In the genomic region with DNA sequence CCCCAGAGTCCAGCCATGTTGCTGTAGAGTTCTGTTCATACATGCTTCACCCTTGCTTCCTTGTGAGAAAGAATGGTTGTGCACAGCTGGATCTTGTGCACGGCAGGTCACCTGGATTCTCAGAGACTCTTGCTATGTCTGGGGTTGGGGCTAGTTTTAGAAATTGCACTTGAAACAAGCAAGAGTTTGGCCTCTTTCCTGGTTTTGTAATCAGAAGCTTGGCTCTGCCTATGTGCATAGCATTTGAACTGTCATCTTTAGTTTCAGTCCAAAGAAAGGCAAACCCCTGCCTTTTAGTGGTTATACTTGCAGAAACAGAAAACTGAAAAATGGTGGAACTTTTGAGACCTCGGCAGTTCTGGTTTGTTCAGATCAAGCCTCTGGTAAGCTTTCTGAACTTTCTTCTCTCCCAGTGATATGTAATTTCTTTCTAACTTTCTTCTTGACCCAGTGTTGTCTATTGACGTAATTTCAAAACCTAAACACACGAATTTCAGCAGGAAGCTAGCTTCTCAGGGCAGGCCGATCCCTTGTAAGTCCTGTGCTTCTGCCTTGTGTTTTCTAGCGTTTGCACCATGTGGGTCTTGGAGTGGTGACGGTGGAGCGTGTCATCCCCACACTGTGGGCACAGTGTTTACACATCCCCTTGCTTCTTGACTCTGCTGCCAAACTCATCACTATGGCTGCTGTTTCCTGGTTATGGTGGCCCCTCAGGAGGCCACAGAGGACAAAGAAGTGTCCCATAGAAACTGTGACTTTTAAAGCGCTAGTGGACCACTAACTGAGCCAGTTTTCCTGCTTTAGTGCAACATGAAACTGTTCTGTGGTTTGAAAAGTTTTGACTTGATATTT, we compare ENCODE assay signal across 24 mouse cellular contexts. TPM values are rescaled to one million over a fixed set of nuclear protein-coding genes. Genes with fewer than 3 reads are reported as not detected.
DNase-seq lines count a peak whose midpoint lies in the region; ATAC-seq and TF ChIP-seq lines count a peak whose summit lies in the region.
"Had no signal": no experiment of that assay in that cellular context is flagged by ENCODE, and none has a peak within 500 bp of the region (broad histone marks: within the 10 kb centered on the region; RNA-seq: fewer than 3 reads in every experiment).

No protein-coding gene starts in this region.

- peak; percentile 48; the same call in 1 of the 2 replicates for ATAC-seq in hindbrain, embryonic 15.5 days (ENCODE audit: low FRiP score, low read depth)
- ATAC-seq in hindbrain, embryonic 13.5 days (ENCODE audit: low FRiP score) = no peak
- ATAC-seq in lung, postnatal 0 days = no peak
- no peak for ATAC-seq in embryonic facial prominence, embryonic 15.5 days (ENCODE audit: insufficient number of reproducible peaks, low FRiP score, low TSS enrichment, low read depth)
- ATAC-seq in erythroblast, adult 5-6 weeks (replicated peaks; ENCODE audit: low FRiP score, poor library complexity, severe bottlenecking) = no peak
- ATAC-seq in stomach, postnatal 0 days (ENCODE audit: low FRiP score, low TSS enrichment) = no peak
- ATAC-seq: forebrain, embryonic 16.5 days; liver, postnatal 0 days; midbrain, embryonic 16.5 days had no signal

- no peak overlapping the region for H3K27ac ChIP-seq in hindbrain, embryonic 15.5 days (replicated peaks)
- H3K27ac ChIP-seq in hindbrain, embryonic 13.5 days = no peak overlapping the region
- H3K27ac ChIP-seq in lung, postnatal 0 days (ENCODE audit: low read length) = no peak overlapping the region
- peak overlapping the region; percentile 63 for H3K27ac ChIP-seq in embryonic facial prominence, embryonic 15.5 days (replicated peaks)
- no peak overlapping the region for H3K27ac ChIP-seq in stomach, postnatal 0 days (replicated peaks)
- H3K27ac ChIP-seq: embryonic facial prominence, embryonic 12.5 days; kidney, postnatal 0 days; limb, embryonic 10.5 days had no signal

- no peak overlapping the region for H3K9ac ChIP-seq in hindbrain, embryonic 15.5 days
- no peak overlapping the region for H3K9ac ChIP-seq in hindbrain, embryonic 13.5 days
- no peak overlapping the region for H3K9ac ChIP-seq in lung, postnatal 0 days (replicated peaks; ENCODE audit: low read depth)
- no peak overlapping the region for H3K9ac ChIP-seq in embryonic facial prominence, embryonic 15.5 days
- H3K9ac ChIP-seq in stomach, postnatal 0 days (ENCODE audit: low read length) = no peak overlapping the region
- H3K9ac ChIP-seq: embryonic facial prominence, embryonic 12.5 days; liver, postnatal 0 days had no signal

- no peak overlapping the region for H3K4me2 ChIP-seq in hindbrain, embryonic 15.5 days
- no peak overlapping the region for H3K4me2 ChIP-seq in hindbrain, embryonic 13.5 days
- H3K4me2 ChIP-seq in lung, postnatal 0 days (replicated peaks; ENCODE audit: low read depth, low read length) = no peak overlapping the region
- no peak overlapping the region for H3K4me2 ChIP-seq in embryonic facial prominence, embryonic 15.5 days (replicated peaks)
- no peak overlapping the region for H3K4me2 ChIP-seq in stomach, postnatal 0 days (replicated peaks; ENCODE audit: low read depth)
- H3K4me2 ChIP-seq: embryonic facial prominence, embryonic 12.5 days; liver, embryonic 11.5 days had no signal

- no peaks in the 10 kb centered on the region for H3K9me3 ChIP-seq in hindbrain, embryonic 15.5 days
- no peaks in the 10 kb centered on the region for H3K9me3 ChIP-seq in hindbrain, embryonic 13.5 days
- H3K9me3 ChIP-seq in lung, postnatal 0 days (ENCODE audit: low read length) = no peaks in the 10 kb centered on the region
- H3K9me3 ChIP-seq in embryonic facial prominence, embryonic 15.5 days (replicated peaks) = no peaks in the 10 kb centered on the region
- H3K9me3 ChIP-seq in stomach, postnatal 0 days (ENCODE audit: control insufficient read depth, low read length) = no peaks in the 10 kb centered on the region
- H3K9me3 ChIP-seq: embryonic facial prominence, embryonic 12.5 days; limb, embryonic 10.5 days; megakaryocyte, embryonic 14.5 days had no signal

- H3K27me3 ChIP-seq in hindbrain, embryonic 15.5 days = no peaks in the 10 kb centered on the region
- no peaks in the 10 kb centered on the region for H3K27me3 ChIP-seq in hindbrain, embryonic 13.5 days
- H3K27me3 ChIP-seq in lung, postnatal 0 days (replicated peaks; ENCODE audit: insufficient read depth, low read length) = no peaks in the 10 kb centered on the region
- no peaks in the 10 kb centered on the region for H3K27me3 ChIP-seq in embryonic facial prominence, embryonic 15.5 days
- no peaks in the 10 kb centered on the region for H3K27me3 ChIP-seq in stomach, postnatal 0 days (ENCODE audit: control insufficient read depth, insufficient read depth, low read length)
- H3K27me3 ChIP-seq: embryonic facial prominence, embryonic 12.5 days had no signal

- TF ChIP-seq EP300 in lung, postnatal 0 days (IDR thresholded peaks at IDR 0.05) = no peak
- no peak for TF ChIP-seq EP300 in stomach, postnatal 0 days (optimal IDR thresholded peaks at IDR 0.05)

- WGBS in hindbrain, embryonic 15.5 days = 77% methylated on average over 9 of the region's 9 CpGs
- 87% methylated on average over 9 of the region's 9 CpGs for WGBS in hindbrain, embryonic 13.5 days
- 56% methylated on average over 9 of the region's 9 CpGs for WGBS in lung, postnatal 0 days
- WGBS in embryonic facial prominence, embryonic 15.5 days = 69% methylated on average over 9 of the region's 9 CpGs
- 71% methylated on average over 9 of the region's 9 CpGs for WGBS in stomach, postnatal 0 days

- peak; percentile 27 for DNase-seq in lung, postnatal 0 days (ENCODE audit: low spot score)
- DNase-seq in lung, postnatal 4 days = no peak
- DNase-seq in NIH3T3 (ENCODE audit: low read depth) = peak; percentile 47
- DNase-seq in stomach, postnatal 0 days (ENCODE audit: low spot score) = no peak
- DNase-seq: adrenal gland, postnatal 25 days; cerebellum, adult 11 months; cerebellum, postnatal 10 days; heart, postnatal 4 days; kidney, adult 2 months; layer of hippocampus, adult 9-11 months; liver, postnatal 0 days; thymus, adult 18-20 months had no signal

- TF ChIP-seq CTCF in lung, postnatal 0 days (IDR thresholded peaks at IDR 0.05) = no peak
- no peak for TF ChIP-seq CTCF in stomach, postnatal 0 days (IDR thresholded peaks at IDR 0.05; ENCODE audit: low read depth)

- no peaks in the 10 kb centered on the region for H3K4me1 ChIP-seq in hindbrain, embryonic 15.5 days (replicated peaks)
- H3K4me1 ChIP-seq in hindbrain, embryonic 13.5 days (replicated peaks) = no peaks in the 10 kb centered on the region
- no peaks in the 10 kb centered on the region for H3K4me1 ChIP-seq in lung, postnatal 0 days (ENCODE audit: insufficient read depth, low read depth, low read length)
- H3K4me1 ChIP-seq in embryonic facial prominence, embryonic 15.5 days = peaks cover 5% of the 10 kb centered on the region; the same call in 1 of the 2 replicates
- H3K4me1 ChIP-seq in stomach, postnatal 0 days (replicated peaks; ENCODE audit: control insufficient read depth, insufficient read depth) = no peaks in the 10 kb centered on the region
- H3K4me1 ChIP-seq: embryonic facial prominence, embryonic 12.5 days; megakaryocyte, embryonic 14.5 days had no signal

- H3K4me3 ChIP-seq in hindbrain, embryonic 15.5 days = no peak overlapping the region
- no peak overlapping the region for H3K4me3 ChIP-seq in hindbrain, embryonic 13.5 days
- no peak overlapping the region for H3K4me3 ChIP-seq in lung, postnatal 0 days (ENCODE audit: low read depth, low read length)
- H3K4me3 ChIP-seq in embryonic facial prominence, embryonic 15.5 days (replicated peaks) = no peak overlapping the region
- no peak overlapping the region for H3K4me3 ChIP-seq in stomach, postnatal 0 days (ENCODE audit: low read depth, low read length)
- H3K4me3 ChIP-seq: embryonic facial prominence, embryonic 12.5 days; limb, embryonic 10.5 days; megakaryocyte, embryonic 14.5 days had no signal

- 0 out of 2 replicates have a peak, but pooled peaks cover 4% of the 10 kb centered on the region for H3K36me3 ChIP-seq in hindbrain, embryonic 15.5 days
- 0 out of 2 replicates have a peak, but pooled peaks cover 4% of the 10 kb centered on the region for H3K36me3 ChIP-seq in hindbrain, embryonic 13.5 days
- no peaks in the 10 kb centered on the region for H3K36me3 ChIP-seq in lung, postnatal 0 days (ENCODE audit: insufficient read depth, low read length)
- no peaks in the 10 kb centered on the region for H3K36me3 ChIP-seq in embryonic facial prominence, embryonic 15.5 days
- no peaks in the 10 kb centered on the region for H3K36me3 ChIP-seq in stomach, postnatal 0 days (ENCODE audit: control insufficient read depth, insufficient read depth, low read length)
- H3K36me3 ChIP-seq: embryonic facial prominence, embryonic 12.5 days; limb, embryonic 10.5 days had no signal

RNA-seq across cellular contexts. Expression of a gene that starts 31.9 kb away (rescaled TPM):
- 30.4 and 32.1 TPM in 2 replicates for polyA plus RNA-seq in hindbrain, embryonic 15.5 days (2015; fragmentation: Nextera tagmentation; extraction: Ambion mirVana)
- polyA plus RNA-seq in hindbrain, embryonic 13.5 days (2015; fragmentation: Nextera tagmentation; extraction: Ambion mirVana) = 19.6 and 21.7 TPM in 2 replicates
- polyA plus RNA-seq in lung, postnatal 0 days (2015; fragmentation: Nextera tagmentation; extraction: Ambion mirVana) = 26.8 and 30.4 TPM in 2 replicates
- polyA plus RNA-seq in embryonic facial prominence, embryonic 15.5 days (2015; fragmentation: Nextera tagmentation; extraction: Ambion mirVana) = 42.7 and 45.0 TPM in 2 replicates
- 2.1 and 10.0 TPM in 2 replicates for total RNA-seq in erythroblast, adult 5-6 weeks (2015; ENCODE audit: low replicate concordance)
- total RNA-seq in erythroblast, adult 5-6 weeks (2017; ENCODE audit: low replicate concordance) = 1.1 and 4.5 TPM in 2 replicates
- polyA plus RNA-seq in stomach, postnatal 0 days (2015; fragmentation: Nextera tagmentation; extraction: Ambion mirVana) = 49.2 and 51.4 TPM in 2 replicates

RNA-seq across cellular contexts. Expression of a gene that starts 57.4 kb away (rescaled TPM):
- polyA plus RNA-seq in hindbrain, embryonic 15.5 days (2015; fragmentation: Nextera tagmentation; extraction: Ambion mirVana) = 0.03 and 0.04 TPM in 2 replicates
- polyA plus RNA-seq in hindbrain, embryonic 13.5 days (2015; fragmentation: Nextera tagmentation; extraction: Ambion mirVana) = 0.12 and 0.21 TPM in 2 replicates
- 0.21 and 0.33 TPM in 2 replicates for polyA plus RNA-seq in lung, postnatal 0 days (2015; fragmentation: Nextera tagmentation; extraction: Ambion mirVana)
- polyA plus RNA-seq in embryonic facial prominence, embryonic 15.5 days (2015; fragmentation: Nextera tagmentation; extraction: Ambion mirVana) = 0.16 and 0.20 TPM in 2 replicates
- total RNA-seq in erythroblast, adult 5-6 weeks (2015; ENCODE audit: low replicate concordance) = 0.42 TPM in 1 of 2 replicates, not detected in the other
- 1.1 TPM in 2 replicates for total RNA-seq in erythroblast, adult 5-6 weeks (2017; ENCODE audit: low replicate concordance)
- polyA plus RNA-seq in stomach, postnatal 0 days (2015; fragmentation: Nextera tagmentation; extraction: Ambion mirVana) = 0.04 and 0.05 TPM in 2 replicates
- polyA plus RNA-seq: limb, embryonic 10.5 days; neural tube, embryonic 14.5 days had no signal

Comparison
In these comparisons a context has a peak if more than half of its experiments do, and no peak if none do; other contexts are left out.
1. DNase-seq: peak in lung, postnatal 0 days (single experiment) and NIH3T3 (single experiment); none in lung, postnatal 4 days (0 of 2) and stomach, postnatal 0 days (single experiment).